8 mouse cellular contexts compared by ENCODE assay signal in the genomic region with DNA sequence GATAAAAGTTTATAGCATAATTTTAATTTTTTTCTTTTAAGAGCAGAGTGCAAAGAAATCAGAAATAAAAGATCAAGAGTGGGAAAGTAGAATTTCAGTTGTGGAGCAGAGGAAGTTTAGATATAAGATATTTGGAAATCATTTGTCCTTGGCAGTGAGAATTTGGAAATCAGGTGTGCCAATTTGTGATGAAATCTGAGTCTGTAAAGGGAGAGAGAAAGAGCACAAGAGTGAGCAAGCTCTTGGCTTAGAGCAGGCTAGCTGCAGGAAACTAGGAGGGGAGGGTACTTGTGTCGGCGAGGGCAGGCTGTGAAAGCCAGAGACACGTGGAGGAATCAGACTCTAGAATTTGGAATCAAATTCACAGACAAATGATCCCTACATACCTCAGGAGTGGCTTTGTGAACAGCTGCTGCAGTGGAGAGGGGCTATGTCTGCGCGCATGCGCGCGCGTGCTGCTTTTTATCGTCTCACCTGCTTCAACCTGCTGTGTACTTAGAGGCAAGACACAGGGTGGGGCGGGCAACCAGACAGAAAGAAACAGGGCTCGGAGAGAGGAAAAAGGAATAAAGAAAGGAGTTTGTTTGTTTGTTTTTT. TPM values are rescaled to one million over a fixed set of nuclear protein-coding genes. Genes with fewer than 3 reads are reported as not detected.
DNase-seq lines count a peak whose midpoint lies in the region; ATAC-seq lines count a peak whose summit lies in the region.

No protein-coding gene starts in this region.

- WGBS in heart, embryonic 16.5 days = 47% methylated on average over 12 of the region's 12 CpGs
- 63% methylated on average over 12 of the region's 12 CpGs for WGBS in heart, embryonic 10.5 days
- WGBS in intestine, embryonic 15.5 days = 42% methylated on average over 12 of the region's 12 CpGs

- DNase-seq in heart, embryonic 10.5 days (ENCODE audit: low spot score) = no peak
- DNase-seq in cerebellum, postnatal 36 days = peak; percentile 71 to 73
- DNase-seq in embryo, embryonic 10.5 days (ENCODE audit: low spot score) = no peak
- DNase-seq in embryo, embryonic 10 days (ENCODE audit: low spot score) = no peak
- no peak for DNase-seq in testis, postnatal 10 days (ENCODE audit: low spot score)

- no peaks in the 10 kb centered on the region for H3K4me1 ChIP-seq in heart, embryonic 16.5 days (ENCODE audit: control insufficient read depth, insufficient read depth, low read length)
- H3K4me1 ChIP-seq in heart, embryonic 10.5 days = peaks cover 8% of the 10 kb centered on the region
- H3K4me1 ChIP-seq in intestine, embryonic 15.5 days (replicated peaks) = 0 out of 2 replicates have a peak, but pooled peaks cover 7% of the 10 kb centered on the region

- H3K27me3 ChIP-seq in heart, embryonic 16.5 days (ENCODE audit: control insufficient read depth, insufficient read depth, low read length) = no peaks in the 10 kb centered on the region
- H3K27me3 ChIP-seq in heart, embryonic 10.5 days (ENCODE audit: insufficient read depth, poor library complexity, severe bottlenecking) = peaks cover 10% of the 10 kb centered on the region; the same call in 1 of the 2 replicates
- H3K27me3 ChIP-seq in intestine, embryonic 15.5 days (replicated peaks) = no peaks in the 10 kb centered on the region

- no peak for ATAC-seq in heart, embryonic 16.5 days (replicated peaks; ENCODE audit: extremely low read depth, insufficient read depth, low FRiP score)
- ATAC-seq in intestine, embryonic 15.5 days = peak; percentile 76; the same call in 1 of the 2 replicates
- peak; percentile 43; the same call in 1 of the 2 replicates for ATAC-seq in megakaryocyte, adult 5-6 weeks (ENCODE audit: poor library complexity, severe bottlenecking)

- H3K36me3 ChIP-seq in heart, embryonic 16.5 days (ENCODE audit: control insufficient read depth, insufficient read depth) = no peaks in the 10 kb centered on the region
- H3K36me3 ChIP-seq in heart, embryonic 10.5 days = no peaks in the 10 kb centered on the region
- H3K36me3 ChIP-seq in intestine, embryonic 15.5 days = no peaks in the 10 kb centered on the region

- H3K4me2 ChIP-seq in heart, embryonic 16.5 days (ENCODE audit: low read depth, low read length) = peak overlapping the region; percentile 23
- H3K4me2 ChIP-seq in intestine, embryonic 15.5 days (replicated peaks) = peak overlapping the region; percentile 49

- no peak overlapping the region for H3K27ac ChIP-seq in heart, embryonic 16.5 days (ENCODE audit: low read length)
- H3K27ac ChIP-seq in heart, embryonic 10.5 days = no peak overlapping the region
- no peak overlapping the region for H3K27ac ChIP-seq in intestine, embryonic 15.5 days

- H3K4me3 ChIP-seq in heart, embryonic 16.5 days (ENCODE audit: low read length) = no peak overlapping the region
- no peak overlapping the region for H3K4me3 ChIP-seq in heart, embryonic 10.5 days
- H3K4me3 ChIP-seq in intestine, embryonic 15.5 days (replicated peaks) = no peak overlapping the region

- H3K9me3 ChIP-seq in heart, embryonic 16.5 days (replicated peaks; ENCODE audit: control insufficient read depth, low read length) = no peaks in the 10 kb centered on the region
- H3K9me3 ChIP-seq in heart, embryonic 10.5 days = no peaks in the 10 kb centered on the region
- no peaks in the 10 kb centered on the region for H3K9me3 ChIP-seq in intestine, embryonic 15.5 days

- no peak overlapping the region for H3K9ac ChIP-seq in heart, embryonic 16.5 days (ENCODE audit: low read length)
- no peak overlapping the region for H3K9ac ChIP-seq in intestine, embryonic 15.5 days

RNA-seq across cellular contexts. Expression of gene Mfap4, which starts 8.3 kb away (rescaled TPM):
- 125 and 225 TPM in 2 replicates for polyA plus RNA-seq in heart, embryonic 16.5 days (2015; fragmentation: Nextera tagmentation; extraction: Ambion mirVana)
- 22.7 and 67.8 TPM in 2 replicates for polyA plus RNA-seq in heart, embryonic 10.5 days (2016; fragmentation: Nextera tagmentation; extraction: Ambion mirVana)
- 210 and 213 TPM in 2 replicates for polyA plus RNA-seq in intestine, embryonic 15.5 days (2015; fragmentation: Nextera tagmentation; extraction: Ambion mirVana)
- total RNA-seq in megakaryocyte, adult 5-6 weeks (2015) = not detected in 2 replicates
- total RNA-seq in megakaryocyte, adult 5-6 weeks (2017) = not detected in 2 replicates

RNA-seq across cellular contexts. Expression of gene Mapk7, which starts 17.3 kb away (rescaled TPM):
- 27.4 and 28.9 TPM in 2 replicates for polyA plus RNA-seq in heart, embryonic 16.5 days (2015; fragmentation: Nextera tagmentation; extraction: Ambion mirVana)
- 42.7 and 49.1 TPM in 2 replicates for polyA plus RNA-seq in heart, embryonic 10.5 days (2016; fragmentation: Nextera tagmentation; extraction: Ambion mirVana)
- polyA plus RNA-seq in intestine, embryonic 15.5 days (2015; fragmentation: Nextera tagmentation; extraction: Ambion mirVana) = 36.3 and 38.8 TPM in 2 replicates
- 16.2 and 17.7 TPM in 2 replicates for total RNA-seq in megakaryocyte, adult 5-6 weeks (2015)
- total RNA-seq in megakaryocyte, adult 5-6 weeks (2017) = 15.4 and 21.4 TPM in 2 replicates

RNA-seq across cellular contexts. Expression of gene Rnf112, which starts 23.0 kb away (rescaled TPM):
- 0.07 and 0.29 TPM in 2 replicates for polyA plus RNA-seq in heart, embryonic 16.5 days (2015; fragmentation: Nextera tagmentation; extraction: Ambion mirVana)
- 0.10 and 0.77 TPM in 2 replicates for polyA plus RNA-seq in heart, embryonic 10.5 days (2016; fragmentation: Nextera tagmentation; extraction: Ambion mirVana)
- 1.6 and 1.7 TPM in 2 replicates for polyA plus RNA-seq in intestine, embryonic 15.5 days (2015; fragmentation: Nextera tagmentation; extraction: Ambion mirVana)
- not detected in 2 replicates for total RNA-seq in megakaryocyte, adult 5-6 weeks (2015)
- not detected in 2 replicates for total RNA-seq in megakaryocyte, adult 5-6 weeks (2017)

RNA-seq across cellular contexts. Expression of gene B9d1, which starts 28.1 kb away (rescaled TPM):
- 11.6 and 13.3 TPM in 2 replicates for polyA plus RNA-seq in heart, embryonic 16.5 days (2015; fragmentation: Nextera tagmentation; extraction: Ambion mirVana)
- polyA plus RNA-seq in heart, embryonic 10.5 days (2016; fragmentation: Nextera tagmentation; extraction: Ambion mirVana) = 14.5 and 21.5 TPM in 2 replicates
- 20.9 and 24.3 TPM in 2 replicates for polyA plus RNA-seq in intestine, embryonic 15.5 days (2015; fragmentation: Nextera tagmentation; extraction: Ambion mirVana)
- not detected in 2 replicates for total RNA-seq in megakaryocyte, adult 5-6 weeks (2015)
- total RNA-seq in megakaryocyte, adult 5-6 weeks (2017) = 0.26 TPM in 1 of 2 replicates, not detected in the other

Comparison
In these comparisons a context has a peak if more than half of its experiments do, and no peak if none do; other contexts are left out.
1. DNase-seq: peak in cerebellum, postnatal 36 days (2 of 2); none in heart, embryonic 10.5 days (single experiment), embryo, embryonic 10.5 days (single experiment), embryo, embryonic 10 days (single experiment) and testis, postnatal 10 days (single experiment).